Mouse (Mus musculus) gastrocnemius, postnatal 14 days (tissue): Measurements from ENCODE around the gene Dnmt3a. TPM values are rescaled to one million over a fixed set of nuclear protein-coding genes. Genes with fewer than 3 reads are reported as not detected.

Source experiments
- DNase-seq: peaks from one replicate; pipeline ENCODE4 v3.0.0; 2021; ENCODE audit warnings: mixed read lengths
- intact Hi-C: fragments of 180-260 bp; cut with DNase I; formaldehyde crosslinking; loops from one replicate; pipeline ENCODE4 v1.15.1; 2025; ENCODE audit warnings: low total_unique reads
- total RNA-seq, 2 experiments: library from RNA; stranded (reverse); gene quantifications; 2 replicates each; pipeline ENCODE4 v1.2.3; 2021

The Dnmt3a gene
- total RNA-seq, 2 experiments from 2014 or later: 119 to 137 TPM

- intact Hi-C loops: no loop called here
- peak; percentile 33 for DNase-seq
Observed at GRCm38 (mm10) chr12:3813138-3813537, 7.3 kb downstream of the Dnmt3a start.

DNA sequence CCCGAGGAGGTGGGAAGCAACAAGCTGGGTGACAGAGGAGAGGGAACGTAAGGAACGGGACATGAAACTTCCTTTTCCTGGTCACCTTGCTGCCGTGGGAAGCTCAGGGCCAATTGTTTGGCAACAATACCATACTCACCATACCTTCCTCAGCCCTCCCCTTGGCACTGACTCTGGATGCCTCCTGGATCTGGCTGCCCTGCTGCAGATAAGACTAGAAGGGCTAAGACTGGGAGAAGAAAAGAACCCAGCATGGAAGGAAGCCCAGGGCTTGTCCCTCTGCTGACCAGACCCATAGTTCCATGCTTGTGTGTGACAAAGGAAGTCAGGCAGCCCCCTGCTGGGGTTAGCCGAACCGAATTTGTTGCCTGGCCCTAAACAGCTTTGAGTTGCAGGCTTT is 9.6 kb downstream of the Dnmt3a start:
- intact Hi-C loops: no loop called here
- no peak for DNase-seq

DNA sequence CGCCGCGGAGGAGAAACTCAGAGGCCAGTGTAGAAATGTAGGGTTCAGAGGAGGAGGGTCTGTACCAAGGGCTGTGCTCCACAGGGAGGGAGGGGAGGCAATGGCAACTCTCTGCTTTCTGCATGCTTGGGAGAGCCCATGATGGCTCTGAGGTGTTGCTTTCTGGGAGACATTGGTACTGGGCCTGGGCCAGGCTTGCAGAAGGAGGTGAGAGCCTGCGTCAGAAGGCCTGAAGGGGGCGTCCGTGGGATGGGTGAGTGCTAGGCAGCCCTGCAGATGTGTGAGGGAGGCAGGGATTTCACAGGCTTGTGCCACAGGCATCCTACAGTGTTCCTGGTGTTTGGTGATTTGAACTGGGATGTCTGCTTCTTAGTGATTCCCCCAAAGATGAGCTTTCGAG is 11.2 kb downstream of the Dnmt3a start:
- no peak for DNase-seq
- intact Hi-C loops: no loop called here

- intact Hi-C loops: no loop called here
- no peak for DNase-seq
Observed at GRCm38 (mm10) chr12:3817566-3817965, 11.8 kb downstream of the Dnmt3a start.

DNA sequence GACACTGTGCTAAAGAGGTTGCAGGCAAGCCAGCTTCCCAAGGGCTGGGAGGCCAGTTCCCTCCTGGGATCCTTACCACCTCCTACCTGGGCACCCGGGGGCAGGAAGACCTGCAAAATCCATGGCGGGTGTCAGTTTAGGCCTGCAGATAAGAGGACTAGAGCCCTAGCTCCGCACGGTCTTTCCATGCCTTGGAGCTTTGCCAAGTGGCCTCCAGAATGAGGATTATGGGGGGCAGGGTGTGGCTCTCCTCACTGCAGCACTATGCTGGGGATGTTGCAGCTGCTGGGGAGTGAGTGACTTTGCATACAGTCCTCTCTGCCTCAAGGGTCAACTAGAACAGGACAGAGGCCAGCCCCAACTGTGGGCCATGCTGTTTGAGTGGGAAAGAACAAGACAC is 14.1 kb downstream of the Dnmt3a start:
- DNase-seq: no peak
- intact Hi-C loops: no loop called here

DNA sequence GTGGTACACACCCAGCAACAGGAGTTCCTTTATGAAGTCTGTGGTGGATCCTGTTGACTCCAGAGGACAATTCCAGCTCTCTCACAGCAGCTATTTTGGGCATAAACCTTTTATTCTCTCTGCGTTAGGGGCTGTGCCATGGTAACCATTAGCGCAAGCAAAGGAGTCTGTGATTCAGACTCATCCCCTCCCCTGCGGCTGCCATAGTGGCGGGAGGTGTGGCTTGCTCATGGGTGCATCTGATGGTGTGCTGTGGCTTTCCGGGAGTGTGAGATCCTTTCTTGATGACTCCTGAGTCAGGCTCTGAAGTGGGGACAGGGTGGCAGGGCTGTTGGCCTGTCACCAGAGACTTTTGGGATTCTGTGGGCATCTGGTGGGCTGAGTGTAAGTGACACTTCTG is 17.6 kb downstream of the Dnmt3a start:
- DNase-seq: no peak
- intact Hi-C loops: no loop called here

GRCm38 (mm10) chr12:3824906-3825713 is 19.3 kb downstream of the Dnmt3a start:
- no peak for DNase-seq
- intact Hi-C loops: no loop called here

GRCm38 (mm10) chr12:3825714-3826080 is 19.9 kb downstream of the Dnmt3a start:
- intact Hi-C loops: no loop called here
- DNase-seq: no peak

DNA sequence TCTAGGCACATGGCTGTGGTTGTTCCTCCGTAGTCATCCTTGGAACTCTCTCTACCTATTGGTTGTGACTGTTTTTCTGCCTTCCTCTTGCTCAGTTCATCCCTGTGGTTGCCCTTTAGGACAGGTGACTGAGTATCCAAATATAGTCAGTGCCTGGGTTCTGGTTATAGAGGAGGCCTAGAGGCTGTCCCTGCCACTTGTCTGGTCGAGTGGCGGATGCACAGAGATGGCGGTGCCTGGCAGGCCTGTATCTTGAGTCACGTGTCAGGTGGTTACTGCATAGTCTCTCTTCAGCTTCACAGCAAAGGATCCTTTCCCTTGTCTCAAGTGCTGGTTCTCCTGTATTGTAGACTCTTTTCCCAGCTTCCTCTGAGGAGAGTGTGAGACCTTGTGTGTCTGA is 22.0 kb downstream of the Dnmt3a start:
- DNase-seq: no peak
- intact Hi-C loops: no loop called here

DNA sequence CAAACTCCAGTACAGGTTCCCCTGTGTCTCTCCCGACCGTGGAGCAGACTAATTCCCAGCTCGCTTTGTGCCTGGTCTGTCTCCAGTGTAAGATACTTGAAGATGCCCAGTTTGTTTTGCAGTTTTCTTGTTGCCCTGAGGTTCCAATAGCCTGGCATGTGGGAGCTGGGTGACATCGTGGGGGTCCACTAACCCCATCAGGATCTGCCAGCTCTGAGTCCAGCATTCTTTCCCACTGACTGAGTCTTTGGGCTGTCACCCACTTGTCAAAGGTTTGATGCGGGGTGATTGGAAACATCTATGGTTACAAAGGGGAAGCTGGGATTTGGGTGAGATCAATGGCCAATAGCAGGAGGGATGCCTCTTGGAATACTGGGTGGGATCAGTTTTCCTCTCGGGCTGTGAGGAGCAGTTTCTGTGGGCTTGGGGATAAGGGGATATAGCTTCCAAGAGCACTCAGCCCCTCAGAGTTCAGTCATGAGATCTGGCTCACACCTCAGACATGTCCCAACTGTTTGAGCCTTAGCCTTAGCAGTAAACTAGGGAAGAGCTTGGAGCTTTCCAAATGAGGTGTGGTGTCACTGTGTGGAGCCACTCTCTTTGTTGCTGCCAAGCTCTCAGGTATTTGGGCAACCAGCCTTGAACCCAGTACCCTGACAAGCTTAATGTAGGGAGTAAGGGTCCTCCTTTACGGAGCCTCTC is 27.4 kb downstream of the Dnmt3a start:
- intact Hi-C loops: no loop called here
- no peak for DNase-seq

- DNase-seq: peak; percentile 81
- intact Hi-C loops: no loop called here
Observed at GRCm38 (mm10) chr12:3833851-3834273, 28.1 kb downstream of the Dnmt3a start.

DNA sequence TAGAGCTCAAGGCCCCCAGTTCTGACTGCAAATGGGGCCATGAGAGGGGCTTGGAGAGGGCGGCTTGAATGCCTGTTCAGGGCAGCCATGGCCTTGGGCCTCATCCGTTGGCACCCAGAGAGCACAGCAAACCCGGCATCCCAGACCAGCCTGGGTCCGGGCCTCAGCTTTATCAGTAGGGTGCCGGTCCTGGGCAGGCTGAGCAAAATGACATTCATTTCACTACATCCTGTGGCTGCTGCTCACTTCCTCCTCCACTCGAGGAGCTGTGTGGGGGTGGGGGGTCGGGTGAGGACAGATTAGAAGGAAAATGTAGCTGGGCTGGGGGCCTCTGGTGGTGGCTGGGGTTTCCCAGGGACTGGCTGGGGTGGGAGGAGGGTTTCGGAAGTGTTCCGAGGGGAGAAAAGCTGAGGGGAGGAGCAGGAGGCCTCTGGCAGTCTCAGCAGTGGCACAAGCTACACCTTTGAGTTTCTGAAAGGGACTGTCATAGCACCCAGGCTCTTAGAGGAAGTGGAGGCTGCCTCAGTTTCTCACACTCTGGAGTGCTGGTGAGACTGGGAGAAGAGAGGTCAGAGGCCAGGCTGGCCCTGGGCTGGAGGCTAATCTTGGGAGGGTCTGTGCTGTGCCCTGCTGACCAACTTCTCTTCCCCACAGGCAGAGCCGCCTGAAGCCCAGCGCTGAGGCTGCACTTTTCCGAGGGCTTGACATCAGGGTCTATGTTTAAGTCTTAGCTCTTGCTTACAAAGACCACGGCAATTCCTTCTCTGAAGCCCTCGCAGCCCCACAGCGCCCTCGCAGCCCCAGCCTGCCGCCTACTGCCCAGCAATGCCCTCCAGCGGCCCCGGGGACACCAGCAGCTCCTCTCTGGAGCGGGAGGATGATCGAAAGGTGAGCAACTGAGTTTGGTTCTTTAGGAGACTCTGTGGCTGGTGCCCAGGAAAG is 28.8 kb downstream of the Dnmt3a start:
- DNase-seq: peak; percentile 64
- intact Hi-C loops: no loop called here

DNA sequence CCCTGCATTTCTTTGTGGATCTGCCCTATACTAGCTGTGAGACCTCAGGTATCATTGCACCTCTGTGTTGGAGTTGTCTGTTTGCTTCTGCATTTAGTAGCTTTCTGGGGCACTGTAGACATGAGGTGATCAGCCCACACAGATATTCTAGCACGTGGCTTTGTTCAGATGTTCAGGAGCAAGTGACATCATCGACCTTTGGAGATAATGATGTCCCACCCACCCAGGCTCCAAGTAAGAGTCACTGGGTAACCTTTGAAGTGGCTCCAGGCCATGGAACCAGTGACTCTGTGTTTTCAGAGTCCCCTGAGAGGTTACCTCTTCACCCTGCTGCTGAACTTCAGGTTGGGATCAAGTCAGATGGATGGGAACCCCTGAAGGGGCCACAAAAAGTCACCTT is 29.8 kb downstream of the Dnmt3a start:
- no peak for DNase-seq
- intact Hi-C loops: no loop called here

DNA sequence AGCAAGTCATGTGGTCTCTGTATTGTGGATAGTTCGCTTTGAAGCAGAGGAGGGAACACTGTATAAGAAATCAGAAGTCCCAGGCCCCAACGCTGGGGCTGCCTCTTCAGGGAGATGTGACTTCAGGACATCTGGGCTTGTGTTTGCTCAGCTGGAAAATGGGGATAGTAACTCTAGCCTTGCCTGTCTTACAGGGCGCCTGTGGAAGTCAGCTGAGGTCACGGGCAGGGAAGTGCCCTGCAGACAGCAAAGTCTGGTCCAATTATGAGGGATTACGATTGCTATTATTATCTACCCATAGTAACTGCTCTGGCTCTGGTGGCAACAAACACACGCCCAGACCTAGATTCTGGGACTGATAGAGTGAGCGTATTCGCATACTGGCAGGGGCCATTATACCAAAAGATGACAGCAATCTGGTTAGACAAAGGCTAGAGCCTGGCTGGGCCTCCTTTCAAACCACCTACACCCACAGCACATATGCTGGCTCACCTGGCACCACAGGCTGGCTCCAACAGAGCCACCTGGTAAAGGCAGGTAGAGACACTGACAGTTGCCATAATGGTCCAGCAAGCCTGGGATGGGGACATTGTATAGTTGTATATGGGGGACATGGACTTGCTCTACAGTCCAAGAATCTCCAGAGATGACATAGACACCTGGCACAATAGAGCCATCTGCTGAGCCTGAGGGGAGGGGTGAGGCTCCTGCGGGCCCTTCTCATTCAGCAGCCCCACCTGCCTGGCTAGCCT is 31.4 kb downstream of the Dnmt3a start:
- no peak for DNase-seq
- intact Hi-C loops: no loop called here

DNA sequence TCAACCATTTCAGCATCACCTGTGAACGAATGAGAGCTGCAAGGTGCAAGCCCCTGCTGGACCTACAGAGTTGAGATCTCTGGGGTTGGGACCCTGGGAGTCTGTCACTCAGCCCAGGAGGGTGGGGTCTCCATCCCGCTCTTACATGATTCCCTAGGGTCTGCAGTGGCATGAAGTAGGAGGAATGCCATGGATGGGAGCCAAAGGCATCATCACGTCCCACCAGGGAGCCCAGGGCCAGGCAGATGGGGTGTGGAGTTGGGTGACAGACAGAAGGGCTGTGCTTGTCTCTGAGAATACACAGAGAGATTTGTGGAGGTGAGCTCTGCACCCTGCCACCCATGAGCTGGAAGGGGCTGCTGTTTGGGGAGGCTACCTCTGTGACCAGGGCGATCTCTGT is 32.2 kb downstream of the Dnmt3a start:
- intact Hi-C loops: no loop called here
- no peak for DNase-seq

DNA sequence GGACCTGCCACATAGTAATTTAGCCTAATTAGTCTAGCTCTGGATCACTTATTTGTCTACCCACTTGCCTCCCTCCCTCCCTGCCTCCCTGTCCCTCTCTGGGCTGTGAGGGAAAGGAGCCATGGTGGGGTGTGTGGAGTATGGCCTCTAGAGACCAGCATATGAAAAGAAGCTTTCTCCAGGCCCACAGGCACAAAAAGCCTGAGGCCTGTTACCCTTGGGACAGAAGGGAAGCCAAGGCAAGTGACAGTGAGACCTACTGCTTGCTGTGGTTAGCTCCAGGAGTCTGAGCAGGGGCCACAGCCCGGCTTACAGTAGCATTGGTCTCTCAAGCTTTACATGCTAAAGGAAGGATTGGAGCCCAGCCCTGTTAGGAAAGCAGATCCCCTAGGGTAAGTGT is 33.9 kb downstream of the Dnmt3a start:
- no peak for DNase-seq
- intact Hi-C loops: no loop called here

DNA sequence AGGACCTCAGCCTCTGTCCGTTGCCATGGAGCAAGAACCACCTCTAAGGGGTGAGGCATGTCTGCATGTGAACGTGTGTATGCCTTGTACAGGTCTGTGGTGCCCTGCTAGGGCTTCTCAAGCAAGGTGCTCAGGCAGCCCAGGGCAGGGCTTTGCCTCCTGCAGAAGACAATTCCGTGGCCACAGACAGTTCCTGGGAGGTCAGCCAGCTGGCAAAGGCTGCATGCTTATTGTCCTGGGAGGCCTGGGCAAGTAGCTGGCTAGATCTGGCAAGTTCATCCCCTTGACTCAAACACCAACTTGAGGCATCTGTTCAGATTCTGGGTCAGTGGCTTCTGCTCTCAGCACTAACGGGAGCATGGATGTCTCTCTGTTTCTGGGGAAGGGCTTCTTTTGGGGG is 35.3 kb downstream of the Dnmt3a start:
- DNase-seq: peak; percentile 45
- intact Hi-C loops: no loop called here

GRCm38 (mm10) chr12:3842843-3843242 is 37.0 kb downstream of the Dnmt3a start:
- no peak for DNase-seq
- intact Hi-C loops: no loop called here

DNA sequence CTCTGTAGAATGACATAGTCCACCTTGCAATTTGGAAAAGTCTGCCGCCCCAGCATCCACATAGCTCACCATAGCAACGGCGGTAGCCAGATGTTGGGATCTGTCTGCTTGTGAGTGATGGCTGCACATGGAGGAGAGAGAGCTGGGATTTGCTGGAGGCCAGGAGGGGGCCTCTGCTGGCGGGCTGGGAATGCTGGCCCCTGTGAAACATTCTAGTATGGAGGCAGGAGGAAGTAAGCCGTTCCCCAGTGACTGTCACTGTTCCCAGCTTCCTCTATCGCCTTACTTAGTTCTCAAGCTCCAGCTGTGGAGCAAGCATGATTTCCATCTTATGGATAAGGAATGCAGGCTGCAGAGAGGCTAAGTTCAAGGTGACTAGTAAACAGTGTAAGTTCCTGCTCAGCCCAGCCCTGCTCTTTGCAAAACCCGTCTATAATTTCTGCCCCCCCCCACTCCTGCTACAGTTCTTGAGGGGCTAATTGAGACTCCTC is 37.6 kb downstream of the Dnmt3a start:
- peak; percentile 47 for DNase-seq
- intact Hi-C loops: no loop called here
